Mouse (Mus musculus): ENCODE results near the gene Armh3. TPM values are rescaled to one million over a fixed set of nuclear protein-coding genes. Genes with fewer than 3 reads are reported as not detected.
"Not testable (repeated sequence)": the region's sequence is repeated elsewhere in the genome, so short reads cannot be mapped to it uniquely, and the experiment has no call there.

The Armh3 gene
- total RNA-seq, 4 experiments from 2014 or later: 18.4 to 24.1 (median 22.3) TPM

DNA sequence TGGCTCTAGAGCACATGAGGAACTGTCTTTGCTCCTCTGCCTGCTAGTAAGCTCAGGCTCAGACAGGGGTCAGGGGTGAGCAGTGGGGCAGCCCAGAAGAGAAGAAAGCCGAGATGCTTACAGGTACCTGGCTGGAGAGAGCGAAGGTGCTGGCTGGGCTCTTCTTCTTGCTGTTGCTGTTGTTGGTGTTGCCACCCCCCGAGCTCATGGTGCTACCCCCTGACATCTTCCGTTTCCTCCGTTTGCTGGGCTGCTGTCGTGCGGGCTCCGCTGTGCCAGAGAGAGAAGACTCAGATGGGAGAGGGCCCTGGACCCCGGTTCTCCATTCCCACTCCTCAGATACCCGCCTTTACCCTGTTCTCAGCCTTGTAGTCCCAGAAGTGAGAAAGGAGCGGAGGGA is 35.6 kb upstream of the Armh3 start:
- DNase-seq (ENCODE audit: low spot score in 2 of 2): no peak

DNA sequence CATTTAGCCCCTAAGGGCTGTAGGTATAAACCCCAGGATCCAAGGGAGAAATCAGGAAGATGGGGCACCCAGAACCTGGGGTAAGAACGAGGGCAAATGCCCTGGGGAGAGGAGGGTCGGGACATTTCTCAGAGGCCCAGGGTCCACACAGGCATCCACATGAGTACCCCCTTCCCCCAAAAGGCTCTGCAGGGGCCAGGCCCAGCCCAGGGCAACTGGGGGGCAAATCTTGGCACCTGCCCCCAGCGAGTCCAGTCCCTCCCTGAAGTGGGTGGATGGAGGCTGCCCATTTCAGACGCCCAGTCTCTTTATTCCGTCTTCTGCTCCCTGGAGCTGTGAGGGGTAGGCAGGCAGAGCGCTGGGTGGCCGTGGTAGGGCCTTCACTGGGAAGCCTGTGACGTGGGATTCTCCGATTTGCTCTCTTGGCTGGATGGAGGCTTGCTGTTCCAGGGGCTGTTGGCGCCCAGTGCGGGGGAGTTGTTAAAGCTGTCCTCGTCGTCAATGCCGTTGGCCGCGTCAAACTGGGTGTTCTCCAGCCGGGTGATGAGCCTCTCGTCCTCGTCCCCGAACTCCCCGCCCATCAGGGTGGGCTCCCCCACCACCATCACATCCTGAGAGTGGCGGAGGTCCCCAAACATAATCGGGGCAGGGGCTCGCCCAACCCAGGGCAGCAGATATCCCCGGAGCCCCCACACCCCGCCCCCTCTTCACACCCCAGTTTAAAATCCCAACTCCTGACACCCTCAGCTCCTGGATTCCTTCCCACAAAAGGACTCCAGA is 34.6 kb upstream of the Armh3 start:
- DNase-seq (ENCODE audit: low spot score in 2 of 2): no peak

DNA sequence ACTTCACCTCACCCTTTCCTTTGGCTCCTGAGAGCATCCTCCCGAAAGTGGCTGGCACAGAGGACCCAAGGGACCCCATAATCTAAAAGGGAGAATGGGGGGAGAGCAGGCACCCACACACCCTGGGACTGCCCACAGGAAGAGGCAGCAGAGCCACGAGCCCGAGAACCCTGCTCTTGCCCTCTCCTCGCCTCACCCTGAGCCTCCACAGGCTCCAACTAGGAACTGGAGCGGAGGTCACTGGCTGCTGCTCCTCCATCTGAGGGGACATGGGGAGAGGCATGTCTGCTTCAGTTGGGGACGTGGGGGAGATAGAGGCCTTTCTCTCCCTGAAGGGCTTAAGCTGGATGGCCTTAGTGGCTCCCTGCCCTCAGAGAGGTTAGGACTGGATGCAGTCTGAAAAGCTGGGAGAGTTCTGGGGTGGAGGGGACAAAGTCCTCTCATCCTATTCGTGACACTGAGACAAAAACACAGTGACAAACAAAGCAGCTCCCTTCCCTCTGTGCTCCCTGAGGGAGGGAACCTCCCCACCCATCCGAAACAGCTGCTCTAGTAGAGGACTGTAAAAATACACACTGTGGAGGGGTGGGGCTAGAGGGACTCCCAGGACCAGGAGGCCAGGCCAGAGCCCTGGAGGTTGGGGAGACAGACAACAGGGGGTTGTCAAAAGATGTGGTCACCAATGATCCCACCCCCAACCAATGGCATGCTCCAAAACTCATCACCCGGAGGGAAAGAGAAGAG is 33.6 kb upstream of the Armh3 start:
- no peak for DNase-seq (ENCODE audit: low spot score in 2 of 2)

DNA sequence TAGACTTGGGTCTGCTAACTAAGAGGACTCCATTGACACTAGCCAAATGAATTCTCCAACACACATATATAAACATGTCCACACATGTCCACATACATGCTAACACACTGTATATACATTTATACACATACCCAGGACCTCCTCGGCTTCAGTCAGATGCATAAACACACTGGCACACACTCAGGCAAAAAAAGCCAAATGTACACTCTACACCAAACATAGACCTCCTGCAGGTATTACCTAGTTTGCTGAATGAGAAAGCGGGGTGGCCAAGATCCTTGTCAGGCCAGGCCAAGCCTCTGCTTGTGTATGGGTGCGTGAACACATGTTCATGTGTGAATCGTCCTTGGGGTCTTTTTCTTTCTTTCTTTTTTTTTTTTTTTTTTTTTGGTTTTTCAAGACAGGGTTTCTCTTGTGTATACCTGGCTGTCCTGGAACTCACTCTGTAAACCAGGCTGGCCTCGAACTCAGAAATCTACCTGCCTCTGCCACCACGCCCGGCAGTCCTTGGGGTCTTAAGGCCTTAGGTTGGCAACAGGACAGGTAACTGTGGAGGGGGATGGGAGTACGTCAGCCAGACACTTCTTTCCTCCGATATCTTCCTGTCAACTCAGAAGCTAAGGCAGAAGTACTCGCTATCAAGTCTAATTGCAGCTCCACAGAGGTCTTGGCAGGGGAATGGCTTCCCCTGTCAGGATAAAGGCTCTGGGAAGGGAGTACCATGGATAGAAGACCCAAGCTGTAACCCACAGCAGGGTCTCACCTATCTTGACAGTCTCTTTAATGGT is 32.1 kb upstream of the Armh3 start:
- no peak for DNase-seq (ENCODE audit: low spot score in 2 of 2)

DNA sequence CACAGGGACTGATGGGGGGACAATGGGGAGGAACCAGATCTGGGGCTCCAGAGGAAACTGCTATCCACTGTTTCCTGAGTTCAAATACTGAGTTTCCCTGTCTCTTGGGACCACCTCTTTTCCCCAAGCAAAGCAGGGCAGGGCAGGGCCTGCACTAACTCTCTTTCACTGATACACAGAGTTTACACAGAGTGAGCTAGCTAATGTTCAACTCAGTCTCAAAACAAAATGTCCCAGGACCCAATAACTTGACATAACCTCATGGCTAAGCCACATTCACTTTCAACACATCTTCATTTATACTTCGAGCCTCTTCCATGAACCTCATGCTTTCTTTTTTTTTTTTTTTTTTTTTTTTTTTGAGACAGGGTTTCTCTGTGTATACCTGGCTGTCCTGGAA is 31.4 kb upstream of the Armh3 start:
- DNase-seq (ENCODE audit: low spot score in 2 of 2): no peak

DNA sequence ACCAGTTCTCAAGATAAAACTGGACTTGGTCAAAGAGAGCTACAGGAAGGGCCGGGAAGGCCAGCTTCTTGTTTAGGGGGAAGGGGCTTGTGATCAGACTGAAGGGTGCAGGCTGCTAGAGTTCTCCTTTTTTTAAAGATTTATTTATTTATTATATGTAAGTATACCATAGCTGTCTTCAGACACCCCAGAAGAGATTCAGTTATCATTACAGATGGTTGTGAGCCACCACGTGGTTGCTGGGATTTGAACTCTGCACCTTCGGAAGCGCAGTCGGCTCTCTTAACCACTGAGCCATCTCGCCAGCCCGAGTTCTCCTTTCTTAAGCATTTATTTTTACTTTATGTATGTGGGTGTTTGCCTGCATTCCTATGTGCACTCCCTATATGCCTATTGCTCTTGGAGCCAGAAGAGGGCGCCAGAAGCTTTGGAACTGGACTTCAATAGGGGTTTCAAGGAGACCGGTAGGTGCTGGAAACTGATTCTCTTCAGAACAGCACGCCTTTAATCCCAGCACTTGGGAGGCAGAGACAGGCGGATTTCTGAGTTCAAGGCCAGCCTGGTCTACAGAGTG is 30.5 kb upstream of the Armh3 start:
- no peak for DNase-seq (ENCODE audit: low spot score in 2 of 2)

DNA sequence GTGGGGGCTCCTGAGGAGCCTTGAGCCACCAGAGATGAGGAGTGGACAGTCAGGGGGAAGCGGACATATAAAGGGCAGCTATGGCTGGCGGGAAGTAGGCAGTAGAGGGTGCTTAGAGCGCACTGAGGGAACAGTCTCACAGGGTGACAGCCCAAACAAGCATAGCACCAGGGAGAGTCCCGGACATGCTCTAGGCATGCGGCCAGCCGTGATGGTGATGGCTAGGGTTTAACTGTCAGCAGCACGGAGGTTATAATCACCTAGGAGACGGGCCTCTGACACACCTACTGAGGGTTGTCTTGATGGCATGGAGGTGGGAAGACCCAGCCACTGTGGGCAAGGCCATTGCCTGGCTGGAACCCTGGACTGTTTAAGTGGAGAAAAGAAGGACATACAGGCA is 28.3 kb upstream of the Armh3 start:
- no peak for DNase-seq (ENCODE audit: low spot score in 2 of 2)

DNA sequence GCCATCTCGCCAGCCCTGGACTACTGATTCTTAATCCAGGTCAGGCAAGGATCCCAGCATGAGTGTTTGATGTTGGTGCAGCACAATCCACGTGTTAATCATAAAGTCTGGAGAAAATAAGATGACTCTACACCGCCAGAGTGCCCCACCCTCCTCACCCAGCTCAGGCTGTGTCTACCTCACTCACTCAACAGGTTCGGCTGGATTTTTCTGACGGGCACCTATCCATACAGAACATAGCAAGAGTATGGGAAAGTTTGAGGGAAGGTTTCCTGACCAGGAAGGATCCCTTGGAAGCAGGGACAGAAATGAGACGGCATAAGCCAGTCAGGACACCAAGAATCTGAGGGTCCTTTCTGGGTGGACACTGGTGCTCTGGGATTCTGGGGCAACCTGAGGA is 26.7 kb upstream of the Armh3 start:
- no peak for DNase-seq (ENCODE audit: low spot score in 2 of 2)

DNA sequence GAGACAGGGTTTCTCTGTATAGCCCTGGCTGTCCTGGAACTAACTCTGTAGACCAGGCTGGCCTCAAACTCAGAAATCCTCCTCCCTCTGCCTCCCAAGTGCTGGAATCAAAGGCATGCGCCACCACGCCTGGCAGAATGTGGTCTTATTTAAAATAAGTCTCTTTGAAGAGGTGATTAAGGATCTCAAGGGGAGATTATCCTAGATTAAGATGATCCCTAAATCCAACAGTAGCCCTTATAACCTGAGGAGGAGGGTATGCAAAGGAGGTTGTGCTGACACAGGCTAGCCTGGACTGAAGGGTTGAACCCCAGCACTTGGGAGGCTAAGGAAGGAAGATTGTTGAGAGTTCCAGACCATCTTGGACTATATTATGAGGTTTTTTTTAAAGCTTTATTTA is 17.7 kb upstream of the Armh3 start:
- no peak for DNase-seq (ENCODE audit: low spot score in 2 of 2)

DNA sequence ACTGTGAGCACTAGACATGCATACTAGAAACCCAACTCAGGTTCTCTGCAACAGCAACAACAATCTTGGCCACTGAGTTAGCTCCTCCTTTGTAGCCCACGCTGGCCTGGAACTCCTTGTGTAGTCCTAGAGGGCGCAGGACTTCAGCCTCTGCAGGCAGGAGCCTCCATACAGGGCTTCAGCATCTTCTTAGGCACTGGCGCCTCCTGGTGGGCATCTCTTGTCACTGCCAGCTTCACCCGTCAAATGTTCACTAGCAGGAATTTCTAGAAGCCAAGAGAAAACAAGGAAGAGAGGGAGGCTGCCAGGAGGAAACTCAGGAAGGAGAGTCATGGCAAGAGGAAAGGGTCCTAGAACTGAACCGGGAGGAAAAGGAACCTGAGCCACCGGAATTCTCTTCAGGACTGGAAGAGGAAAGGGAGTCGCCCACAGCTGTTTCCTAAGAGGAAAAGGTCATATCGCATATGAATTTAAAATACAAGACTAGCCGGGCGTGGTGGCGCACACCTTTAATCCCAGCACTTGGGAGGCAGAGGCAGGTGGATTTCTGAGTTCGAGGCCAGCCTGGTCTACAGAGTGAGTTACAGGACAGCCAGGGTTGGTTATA is 16.4 kb upstream of the Armh3 start:
- DNase-seq (ENCODE audit: low spot score in 2 of 2): peak; percentile 76 to 89

DNA sequence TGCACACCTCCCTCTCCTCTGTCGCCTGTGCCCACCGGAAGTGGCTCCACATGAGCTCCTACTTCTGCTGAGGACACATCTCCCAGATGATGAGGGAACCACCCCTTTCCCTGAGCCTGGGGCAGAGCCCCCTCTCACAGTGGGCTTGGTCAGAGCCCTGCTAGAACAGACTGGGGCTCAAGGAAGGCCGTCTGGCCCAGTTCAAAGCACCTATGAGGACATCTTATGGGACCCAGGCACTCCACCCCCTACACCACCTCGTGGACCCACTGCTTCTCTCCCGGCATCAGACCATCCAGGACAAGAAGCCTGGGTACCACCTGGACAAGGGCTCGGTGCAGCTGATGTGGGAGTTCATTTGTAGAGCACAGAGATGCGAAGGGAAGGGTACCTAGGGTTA is 7.4 kb upstream of the Armh3 start:
- no peak for DNase-seq (ENCODE audit: low spot score in 2 of 2)

DNA sequence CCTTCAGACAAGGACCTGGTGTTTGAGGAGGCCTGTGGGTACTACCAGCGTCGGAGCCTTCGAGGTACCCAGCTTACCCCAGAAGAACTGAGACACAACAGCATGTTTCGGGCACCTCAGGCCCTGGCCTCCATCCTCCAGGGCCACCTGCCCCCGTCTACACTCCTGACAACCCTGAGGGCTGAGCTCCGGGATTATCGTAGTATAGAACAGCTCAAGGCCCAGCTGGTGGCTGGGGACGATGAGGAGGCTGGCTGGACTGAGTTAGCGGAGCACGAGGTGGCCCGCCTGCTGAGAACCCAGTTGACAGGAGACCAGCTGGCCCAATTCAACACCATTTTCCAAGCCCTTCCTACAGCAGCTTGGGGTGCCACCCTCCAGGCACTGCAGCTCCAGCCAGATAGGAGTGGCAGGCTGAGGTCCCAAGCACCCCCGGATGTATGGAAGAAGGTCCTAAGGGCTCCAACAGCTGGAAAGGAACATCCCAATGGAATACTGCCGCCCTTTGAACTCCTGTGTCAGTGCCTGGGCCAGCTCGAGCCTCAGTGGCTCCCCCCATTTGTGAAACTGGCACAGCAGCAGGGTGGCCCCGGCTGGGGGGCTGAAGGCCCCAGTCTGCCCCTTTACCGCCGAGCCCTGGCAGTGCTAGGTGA is 6.7 kb upstream of the Armh3 start:
- DNase-seq (ENCODE audit: low spot score in 2 of 2): no peak

DNA sequence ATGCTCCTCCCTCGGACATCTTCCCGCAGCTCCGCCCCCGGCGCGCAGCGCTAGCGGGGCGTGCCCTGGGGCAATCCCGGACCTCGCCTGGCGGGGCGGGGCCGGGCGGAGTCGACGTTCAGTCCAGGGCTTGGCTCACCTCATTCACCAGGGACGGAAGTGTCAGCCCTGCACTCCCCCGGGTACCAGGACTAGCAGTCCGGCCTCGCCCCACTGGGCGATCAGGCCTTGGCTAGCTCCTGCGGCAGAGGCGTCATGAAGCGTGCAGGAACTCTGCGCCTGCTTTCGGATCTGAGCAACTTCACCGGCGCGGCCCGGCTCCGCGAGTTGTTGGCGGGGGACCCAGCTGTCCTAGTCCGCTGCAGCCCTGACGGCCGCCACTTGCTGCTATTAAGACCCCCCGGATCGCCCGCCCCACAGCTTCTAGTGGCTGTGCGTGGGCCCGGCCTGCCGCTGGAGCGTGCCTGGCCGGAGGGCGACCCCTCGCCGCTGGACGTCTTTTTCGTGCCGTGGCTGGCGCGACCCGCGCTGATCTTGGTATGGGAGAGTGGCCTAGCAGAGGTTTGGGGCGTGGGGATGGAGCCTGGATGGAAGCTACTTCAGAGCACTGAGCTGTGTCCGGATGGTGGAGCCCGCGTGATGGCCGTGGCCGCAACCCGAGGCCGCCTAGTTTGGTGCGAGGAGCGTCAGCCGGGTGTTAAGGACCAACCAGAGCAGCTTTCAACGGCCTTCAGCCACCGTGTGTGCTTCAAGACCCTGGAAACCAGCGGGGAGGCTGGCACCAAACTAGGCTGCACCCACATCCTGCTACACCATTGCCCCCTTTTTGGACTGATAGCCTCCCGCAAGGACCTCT is 5.3 kb upstream of the Armh3 start, which contains the start of gene Hps6:
Gene Hps6, plus strand, starts transcription at position 138 of the 856 bp plus-strand sequence.
- DNase-seq (ENCODE audit: low spot score in 2 of 2): peak; percentile 40 to 51

DNA sequence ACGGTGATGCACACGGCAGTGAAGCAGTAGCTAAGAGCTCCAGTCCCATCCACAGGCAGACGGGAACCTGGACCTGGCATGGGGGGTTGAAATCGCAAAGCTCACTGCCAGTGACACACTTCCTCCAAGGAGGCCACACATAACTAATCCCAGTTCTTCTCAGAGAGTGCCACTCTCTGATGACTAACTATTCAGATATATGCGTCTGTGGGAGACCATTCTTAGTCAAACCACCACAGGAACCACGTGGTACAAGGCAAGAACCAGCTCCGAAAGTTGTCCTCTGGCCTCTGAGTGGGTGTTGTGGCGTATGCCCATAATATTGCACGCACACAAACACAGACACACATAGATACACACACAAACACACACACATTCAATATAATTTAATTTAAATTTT is 4.0 kb upstream of the Armh3 start:
- no peak for DNase-seq (ENCODE audit: low spot score in 2 of 2)

DNA sequence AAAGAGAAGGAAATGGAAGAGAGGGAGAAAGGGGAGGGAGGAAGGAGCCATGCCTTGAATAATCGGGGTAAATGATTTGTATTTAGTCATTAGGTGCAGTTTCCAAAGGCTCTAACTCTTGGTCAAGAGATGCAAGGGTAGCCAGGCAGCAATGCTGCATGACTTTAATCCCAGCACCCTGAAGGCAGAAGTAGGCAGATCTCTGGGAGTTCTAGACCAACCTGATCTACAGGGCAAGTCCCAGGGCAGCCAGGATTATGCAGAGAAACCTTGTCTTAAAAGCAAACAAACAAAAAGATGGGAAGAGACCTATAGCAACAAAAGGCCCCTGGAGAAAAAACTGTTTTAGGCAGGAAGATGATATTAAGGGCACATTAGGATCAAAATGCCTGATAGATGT is 1.1 kb upstream of the Armh3 start:
- DNase-seq (ENCODE audit: low spot score in 2 of 2): no peak

DNA sequence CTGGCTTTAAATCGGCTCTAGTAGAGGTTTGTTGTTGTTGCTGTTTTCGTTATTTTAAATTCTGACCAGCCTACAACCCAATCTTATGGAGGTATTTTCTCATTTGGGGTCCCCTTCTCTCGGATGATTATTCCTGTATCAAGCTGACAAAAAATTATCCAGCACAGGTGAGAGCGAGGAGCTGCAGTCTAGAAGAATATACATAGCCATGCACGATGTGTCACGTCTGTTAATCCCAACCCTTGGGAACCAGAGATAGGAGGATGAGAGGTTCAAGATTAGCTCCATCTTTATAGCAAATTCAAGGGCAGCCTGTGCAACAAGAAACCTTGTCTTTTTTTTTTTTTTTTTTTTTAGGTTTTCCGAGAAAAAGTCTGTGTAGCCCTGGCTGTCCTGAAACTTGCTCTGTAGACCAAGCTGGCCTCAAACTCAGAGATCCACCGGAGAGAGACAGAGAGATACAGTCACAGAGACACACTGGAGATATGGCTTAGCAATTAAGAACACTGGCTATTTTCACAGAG is 468 bp upstream of the Armh3 start:
- DNase-seq (ENCODE audit: low spot score in 2 of 2): no peak

DNA sequence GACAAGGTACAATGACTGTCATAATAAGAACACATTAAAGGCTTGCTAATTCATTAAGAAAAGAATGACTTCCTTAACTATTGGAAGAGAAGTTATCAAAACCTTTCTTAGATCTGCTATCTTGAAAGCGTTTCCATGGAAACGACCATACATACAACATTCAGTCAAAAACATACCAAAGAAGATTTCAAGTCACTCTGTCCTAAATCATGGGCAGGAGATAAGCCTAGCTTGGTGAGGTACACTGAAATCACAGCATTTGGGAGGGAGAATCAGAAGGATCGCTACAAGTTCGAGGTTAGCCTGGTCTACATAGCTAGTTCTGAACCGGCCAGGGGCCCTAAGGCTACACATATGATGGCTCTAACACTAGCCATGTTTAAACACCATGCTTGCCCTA is 923 bp downstream of the Armh3 start:
- no peak for DNase-seq (ENCODE audit: low spot score in 2 of 2)

DNA sequence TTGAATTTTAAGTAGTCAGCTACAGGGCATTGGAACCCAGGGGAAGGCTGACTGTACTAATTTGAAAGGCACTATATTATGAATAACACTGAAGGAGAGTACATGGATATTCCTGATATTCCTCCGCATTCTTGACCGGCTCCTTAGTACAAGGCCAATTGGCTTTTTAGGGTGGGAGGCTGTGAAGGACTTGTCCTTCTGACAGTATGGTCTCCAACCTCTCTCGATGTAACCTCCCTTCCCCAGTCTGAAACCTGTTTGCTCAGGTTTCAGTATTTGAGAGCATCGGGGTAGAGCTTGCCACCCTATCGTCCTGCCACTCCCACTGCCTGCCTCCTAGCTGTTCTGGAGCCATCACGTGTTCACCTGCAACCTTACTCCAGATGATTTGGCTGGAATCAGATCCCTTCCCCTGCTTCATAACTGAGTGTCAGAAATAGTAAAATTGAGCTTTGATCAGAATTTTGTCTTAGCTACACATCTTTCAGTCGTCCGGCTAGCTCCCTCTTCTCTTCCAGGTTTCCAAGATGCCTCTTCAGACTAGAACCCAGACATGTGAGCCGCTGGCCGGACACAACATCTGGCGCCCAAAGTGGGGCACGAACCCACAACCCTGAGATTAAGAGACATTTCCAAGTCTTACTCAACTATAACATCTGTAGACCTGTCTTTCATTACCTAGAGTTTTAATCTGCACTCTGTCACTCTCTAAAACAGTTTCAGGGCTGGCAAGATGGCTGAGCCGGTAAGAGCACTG is 4.1 kb downstream of the Armh3 start:
- DNase-seq (ENCODE audit: low spot score in 2 of 2): no peak

DNA sequence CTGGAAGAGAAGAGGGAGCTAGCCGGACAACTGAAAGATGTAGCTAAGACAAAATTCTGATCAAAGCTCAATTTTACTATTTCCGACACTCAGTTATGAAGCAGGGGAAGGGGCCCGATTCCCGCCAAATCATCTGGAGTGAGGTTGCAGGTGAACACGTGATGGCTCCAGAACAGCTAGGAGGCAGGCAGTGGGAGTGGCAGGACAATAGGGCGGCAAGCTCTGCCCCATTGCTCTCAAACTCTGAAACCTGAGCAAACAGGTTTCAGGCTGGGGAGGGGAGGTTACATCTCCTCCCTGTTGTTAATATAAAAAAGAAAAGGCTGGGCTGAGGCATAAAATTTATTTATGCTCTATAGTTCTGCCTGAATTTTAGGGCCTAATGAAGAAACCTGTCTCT is 4.8 kb downstream of the Armh3 start:
- not testable (repeated sequence) for DNase-seq (ENCODE audit: low spot score in 2 of 2)
